Mouse (Mus musculus): Measurements from ENCODE around the gene Nav2. TPM values are rescaled to one million over a fixed set of nuclear protein-coding genes. Genes with fewer than 3 reads are reported as not detected.
A peak's percentile ranks its signal among the peaks of the same experiment; 100 is the strongest.

Gene Nav2
- total and polyA plus RNA-seq, 3 experiments = 4.8 to 6.9 (median 6.4) TPM

DNA sequence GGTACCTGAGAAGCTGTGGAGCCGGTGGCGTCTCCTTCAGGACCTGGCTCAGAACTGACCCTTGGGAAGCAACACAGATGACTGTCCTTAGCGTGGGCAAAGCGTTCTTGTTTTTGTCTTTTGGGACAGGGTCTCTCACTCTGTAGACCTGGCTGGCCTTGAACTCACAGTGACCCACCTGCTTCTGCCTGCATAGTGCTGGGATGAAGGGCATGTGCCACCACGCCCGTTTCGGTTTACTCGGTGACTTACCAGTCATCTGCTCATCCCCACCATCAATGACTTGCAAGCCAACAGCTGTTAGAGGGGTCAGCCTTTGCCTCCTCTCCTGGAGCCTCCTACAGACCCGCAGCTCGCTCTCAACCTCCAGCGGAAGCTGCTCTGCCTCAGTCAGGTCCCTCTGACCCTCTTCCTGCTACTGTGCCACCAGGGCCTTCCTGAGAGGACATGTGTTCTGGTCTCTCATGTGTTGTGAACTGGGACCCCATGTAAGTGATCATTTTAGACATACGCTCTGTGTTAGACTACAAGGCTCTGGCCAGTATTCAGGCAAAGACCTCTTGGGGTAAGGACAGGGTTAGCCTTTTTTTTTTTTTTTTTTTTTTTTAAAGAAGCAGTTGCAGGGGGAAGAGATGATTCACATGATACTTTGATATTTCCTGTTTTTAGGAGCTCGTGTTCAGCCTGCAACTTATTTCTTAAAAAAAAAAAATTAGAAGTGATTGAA, 342.2 kb downstream of the Nav2 start:
- no peak for DNase-seq

DNA sequence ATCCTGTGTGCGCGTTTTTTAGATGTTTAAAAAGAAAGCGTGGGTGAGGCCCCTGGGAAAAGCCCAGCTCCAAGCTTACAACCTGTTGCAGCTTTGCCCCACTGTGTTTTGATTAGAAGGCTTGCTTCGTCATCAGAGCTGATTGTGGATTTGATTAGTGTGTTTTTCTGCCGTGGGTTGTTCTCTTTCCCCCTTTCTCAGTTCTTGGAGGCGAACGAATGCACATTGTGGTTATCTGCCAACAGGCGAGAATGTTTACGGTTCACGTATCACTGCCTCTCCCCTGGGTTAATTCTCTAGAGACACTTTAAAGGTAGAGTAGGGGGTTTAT, 342.8 kb downstream of the Nav2 start:
- no peak for DNase-seq

DNA sequence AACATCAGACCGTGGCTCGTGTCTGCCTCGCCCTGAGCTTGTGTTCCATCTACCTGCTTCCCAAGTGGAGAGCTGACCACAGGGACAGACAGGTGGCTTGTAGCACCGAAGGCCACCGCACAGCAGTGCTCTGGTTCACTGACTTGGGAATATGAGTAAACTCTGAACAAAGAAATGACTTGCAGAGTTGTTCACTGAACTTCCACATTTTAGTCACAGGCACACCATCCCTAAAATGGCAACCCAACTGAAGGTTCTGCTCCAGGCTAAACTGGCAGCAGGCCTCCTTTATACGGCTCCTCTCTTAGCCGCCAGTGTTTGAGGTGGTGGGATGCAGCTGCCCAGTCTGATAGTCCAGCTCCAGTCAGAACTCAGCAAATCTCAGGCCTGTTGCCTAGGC, 343.9 kb downstream of the Nav2 start:
- no peak for DNase-seq

DNA sequence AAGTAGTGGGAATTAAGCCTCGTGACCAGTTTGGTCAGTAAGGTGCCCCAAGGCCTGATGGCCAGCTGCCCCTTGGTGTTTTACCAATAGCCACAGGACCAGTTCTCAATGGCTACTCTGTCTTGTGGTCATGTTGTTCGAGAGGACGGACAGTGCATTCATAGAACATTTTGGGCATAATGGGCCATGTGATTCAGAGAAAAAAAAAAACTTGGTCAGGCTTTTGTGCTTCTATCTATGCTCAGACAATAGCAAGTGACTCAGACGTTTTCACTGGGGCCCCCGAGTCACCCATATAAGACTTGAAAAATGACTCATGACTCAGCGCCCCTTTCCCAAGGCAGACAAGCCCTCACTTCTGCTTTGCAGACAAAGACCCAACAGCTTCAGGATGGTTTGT, 344.4 kb downstream of the Nav2 start:
- no peak for DNase-seq

DNA sequence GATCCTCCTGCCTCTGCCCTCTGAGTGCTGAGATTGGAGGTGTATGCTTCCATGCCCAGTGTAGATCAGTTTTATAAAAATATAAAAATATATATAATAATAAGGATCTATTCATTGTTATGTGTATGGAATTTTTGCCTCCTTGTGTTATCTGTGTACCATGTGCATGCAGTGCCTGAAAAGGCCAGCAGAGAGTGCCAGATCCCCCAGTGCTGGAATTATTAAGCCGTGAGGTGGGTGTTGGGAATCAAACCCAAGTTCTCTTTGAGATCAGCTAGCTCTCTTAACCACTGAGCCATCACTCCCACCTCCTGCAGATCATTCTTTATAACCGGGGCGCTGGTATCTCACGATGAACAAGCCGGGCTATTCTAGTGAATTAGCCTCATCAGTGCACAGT, 346.5 kb downstream of the Nav2 start:
- no peak for DNase-seq

DNA sequence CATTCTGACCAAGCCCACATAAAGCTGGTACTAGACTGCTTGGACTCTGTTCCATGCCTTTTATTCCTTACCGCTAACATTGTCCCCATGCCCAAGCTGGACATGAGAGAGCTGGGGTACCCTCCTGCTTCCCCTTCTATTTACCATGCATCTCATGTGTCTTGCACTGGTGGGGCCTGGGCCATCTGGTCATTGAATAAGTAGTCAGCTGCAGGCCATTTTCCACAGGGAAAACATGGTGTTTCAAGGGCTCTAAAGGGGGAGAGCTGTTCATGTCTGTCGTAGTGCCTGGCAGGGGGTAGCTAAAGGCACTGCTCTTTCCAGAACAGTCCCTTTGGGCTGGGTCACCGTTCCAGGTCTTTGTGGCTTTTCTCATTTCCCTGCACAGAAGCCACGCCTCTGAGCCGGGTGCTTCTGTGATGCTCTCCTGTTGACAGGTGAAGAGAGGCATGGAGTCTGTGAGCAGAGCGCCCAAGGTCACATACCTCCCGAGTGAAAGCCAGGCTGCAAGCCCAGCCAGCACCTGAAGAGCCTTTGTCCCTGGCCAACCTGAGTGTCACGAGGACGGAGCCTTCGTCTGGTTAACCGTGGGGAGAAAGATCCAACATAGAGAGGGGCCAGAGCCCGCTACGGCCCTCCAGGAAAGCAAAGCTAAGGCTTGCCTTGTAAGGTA, 348.9 kb downstream of the Nav2 start:
- DNase-seq = no peak

DNA sequence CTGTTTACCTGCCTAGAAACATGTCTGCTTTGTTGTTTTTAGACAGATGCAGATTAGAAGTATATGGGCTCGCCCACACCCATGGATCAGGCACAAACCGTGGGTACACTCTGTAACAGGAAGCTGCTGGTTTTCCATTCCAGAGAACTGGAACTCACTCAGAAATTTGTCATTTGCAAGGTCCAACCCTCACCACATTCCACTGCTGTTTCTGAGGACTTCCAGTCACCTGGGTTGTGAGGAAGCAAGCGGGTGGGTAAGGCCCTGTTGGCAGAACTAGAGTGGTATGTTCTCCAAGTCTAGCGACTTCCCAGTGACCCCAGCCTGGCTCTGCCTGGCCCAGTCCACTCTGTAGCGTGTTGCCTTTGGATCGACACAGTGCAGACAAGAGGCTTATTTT, 349.6 kb downstream of the Nav2 start:
- no peak for DNase-seq

DNA sequence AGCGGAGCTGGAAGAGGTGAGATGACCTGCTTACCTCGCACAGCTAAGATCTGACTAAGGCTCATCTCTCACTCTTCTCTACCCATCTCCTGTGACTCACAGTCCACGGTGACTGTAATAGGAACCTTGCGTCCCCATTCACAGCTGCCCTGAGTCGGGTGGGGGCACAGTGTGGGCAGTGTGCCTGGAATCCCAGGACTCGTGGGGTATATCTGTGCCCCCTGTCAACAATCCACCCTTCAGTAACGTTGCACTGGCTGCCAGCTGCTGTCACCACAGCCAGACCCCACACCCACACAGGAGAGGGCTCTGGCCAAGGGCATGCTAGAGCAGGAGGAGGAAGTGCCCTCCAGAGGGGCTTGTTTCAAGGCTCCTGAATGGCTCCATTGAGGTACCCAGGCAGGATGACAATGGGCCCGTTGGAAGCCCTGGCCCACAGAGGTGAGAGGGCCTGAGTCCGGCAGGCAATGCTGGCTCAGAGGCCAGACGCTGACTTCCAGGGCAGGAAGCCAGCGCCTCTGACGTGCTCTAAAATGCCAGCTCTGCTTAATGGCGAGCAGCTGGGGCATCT, 353.5 kb downstream of the Nav2 start:
- DNase-seq = peak; percentile 12

DNA sequence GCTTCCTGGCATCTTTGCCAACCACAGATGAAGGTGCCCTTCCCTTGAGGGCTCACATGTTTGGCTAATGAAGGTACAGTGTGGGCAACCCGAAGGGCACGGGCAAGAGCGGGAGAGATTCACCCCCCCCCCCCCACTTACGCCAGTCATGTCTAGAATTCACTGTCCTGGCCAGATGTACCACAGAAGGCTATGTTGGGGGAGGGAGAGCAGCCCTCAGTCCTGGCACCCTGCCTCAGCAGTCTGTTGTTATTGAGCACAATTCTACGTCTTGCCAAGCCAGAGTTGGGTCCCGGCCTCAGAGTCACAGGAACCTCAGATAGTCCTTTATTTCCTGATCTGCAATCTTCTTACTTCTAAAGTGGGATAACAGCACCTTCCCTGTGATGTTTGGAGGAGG, 357.9 kb downstream of the Nav2 start:
- peak; percentile 18 for DNase-seq

DNA sequence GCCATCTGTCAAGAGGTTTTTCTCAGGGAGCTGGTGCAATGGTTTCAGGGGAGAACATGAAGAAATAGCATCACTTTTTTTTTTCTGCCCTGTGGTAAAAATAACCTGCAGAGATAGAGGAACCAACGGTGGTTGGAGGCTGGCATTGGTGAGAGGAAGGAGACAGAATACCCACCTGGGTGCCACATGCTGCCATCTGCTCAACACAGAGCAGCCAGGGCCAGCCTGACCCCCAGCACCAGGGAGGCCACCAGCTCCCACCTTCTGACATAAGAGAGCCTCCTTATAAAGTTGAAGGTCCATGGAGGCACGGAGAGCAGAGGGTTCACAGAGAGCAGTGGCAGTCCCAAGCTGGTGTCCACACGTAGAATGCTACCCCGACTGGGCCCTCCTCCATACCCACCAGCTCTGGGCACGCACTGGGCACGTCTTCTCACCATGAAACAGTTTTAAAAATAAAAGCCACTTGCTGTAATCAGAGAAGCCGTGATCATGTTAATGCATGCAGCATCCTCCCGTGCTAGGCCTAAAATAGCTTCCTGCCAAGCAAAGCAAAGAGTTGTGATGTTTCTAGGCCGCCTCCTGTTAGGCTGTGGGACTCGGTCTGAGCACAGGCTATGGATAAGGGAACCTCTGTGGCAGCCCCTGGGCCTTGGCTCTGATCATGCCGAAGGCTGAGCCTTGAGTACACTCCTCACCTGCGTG, 359.3 kb downstream of the Nav2 start:
- no peak for DNase-seq

DNA sequence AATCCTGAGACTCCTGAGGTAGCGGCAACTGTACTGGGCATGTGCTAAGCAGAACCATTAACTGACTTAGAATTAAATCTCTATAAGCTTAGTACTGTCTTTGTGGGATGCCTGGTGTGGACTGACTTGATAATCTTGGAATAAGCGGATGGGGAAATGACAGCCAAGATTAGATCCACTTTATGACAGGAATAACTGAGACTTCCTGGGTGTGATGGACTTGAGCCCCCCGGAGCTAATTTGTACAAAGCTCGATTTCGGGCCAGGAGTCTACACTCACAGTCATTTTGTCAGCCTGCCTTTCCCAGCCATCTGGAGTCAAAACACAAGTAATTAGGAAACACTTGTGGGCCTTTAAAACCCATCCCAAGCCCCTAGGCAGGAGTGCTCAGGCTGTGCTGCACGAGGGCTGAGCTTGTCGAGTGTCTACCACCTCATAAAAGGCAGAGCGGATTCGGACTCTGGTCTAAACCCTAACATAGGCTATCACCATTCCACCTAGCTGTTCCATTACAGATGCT, 359.9 kb downstream of the Nav2 start:
- no peak for DNase-seq

DNA sequence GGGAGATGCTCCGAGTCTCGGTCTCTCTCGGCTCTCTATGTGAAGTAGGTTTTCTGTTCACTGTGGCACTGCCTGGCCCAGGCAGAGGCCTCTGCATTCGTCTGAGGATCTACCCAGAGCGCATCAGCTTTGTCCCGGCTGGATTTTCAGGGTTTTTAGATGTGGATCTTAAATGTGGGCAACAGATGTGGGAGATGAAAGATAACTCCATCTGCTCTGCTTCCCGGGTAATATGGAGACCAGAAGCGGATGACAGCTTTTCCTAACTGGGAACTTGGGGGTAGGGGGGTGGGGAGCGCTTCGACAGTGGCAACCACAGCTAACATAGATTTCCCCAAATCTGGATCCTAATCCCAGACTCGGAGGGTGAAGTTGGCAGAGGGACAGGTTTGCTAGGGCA, 362.3 kb downstream of the Nav2 start:
- no peak for DNase-seq

DNA sequence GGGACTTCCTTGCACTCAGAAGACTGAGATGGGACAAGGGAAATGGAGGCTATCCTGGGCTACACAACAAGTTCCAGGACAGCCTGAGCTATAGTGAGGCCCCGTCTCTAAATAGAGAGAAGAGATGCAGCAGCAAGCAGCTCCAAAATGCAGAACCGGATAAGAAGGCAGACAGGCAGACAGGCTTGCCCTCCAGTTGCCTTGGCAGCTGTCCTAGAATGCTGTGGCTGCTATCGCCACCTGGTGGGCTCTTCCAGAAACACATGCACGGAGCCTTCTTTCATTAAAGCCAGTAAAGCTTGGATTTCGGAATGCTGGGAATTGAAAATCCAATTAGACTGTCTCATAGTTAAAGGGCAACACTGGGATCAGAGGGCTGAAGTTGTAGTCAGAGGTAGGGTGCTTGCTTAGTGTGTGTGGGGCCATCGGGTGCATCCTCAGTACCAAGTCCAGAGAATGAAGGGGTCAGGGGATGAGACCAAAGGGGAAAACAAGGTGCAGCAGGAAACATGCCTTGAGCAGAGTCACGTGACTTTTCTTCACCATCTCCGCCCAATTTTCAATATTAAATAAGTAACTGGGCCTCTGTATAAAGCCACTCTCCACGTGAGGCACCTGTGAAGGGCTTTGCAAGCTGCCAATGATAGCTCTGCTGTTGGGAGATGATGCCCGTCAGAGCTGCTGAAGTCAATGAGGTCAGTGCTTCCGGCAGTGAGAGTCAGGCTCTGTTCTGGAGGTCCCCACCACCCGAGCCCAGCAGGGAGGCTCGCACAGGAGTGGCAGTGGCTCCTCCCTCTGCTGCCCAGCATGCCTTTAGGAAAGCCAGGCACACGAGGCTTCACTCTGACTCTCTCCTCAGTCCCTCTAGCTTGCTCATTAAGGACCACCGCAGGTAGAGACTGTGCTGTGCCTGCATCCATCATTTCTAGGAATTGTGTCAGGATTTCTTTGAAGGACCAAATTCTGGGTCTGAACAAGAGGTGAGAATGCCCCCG, 364.2 kb downstream of the Nav2 start:
- peak; percentile 73 for DNase-seq

DNA sequence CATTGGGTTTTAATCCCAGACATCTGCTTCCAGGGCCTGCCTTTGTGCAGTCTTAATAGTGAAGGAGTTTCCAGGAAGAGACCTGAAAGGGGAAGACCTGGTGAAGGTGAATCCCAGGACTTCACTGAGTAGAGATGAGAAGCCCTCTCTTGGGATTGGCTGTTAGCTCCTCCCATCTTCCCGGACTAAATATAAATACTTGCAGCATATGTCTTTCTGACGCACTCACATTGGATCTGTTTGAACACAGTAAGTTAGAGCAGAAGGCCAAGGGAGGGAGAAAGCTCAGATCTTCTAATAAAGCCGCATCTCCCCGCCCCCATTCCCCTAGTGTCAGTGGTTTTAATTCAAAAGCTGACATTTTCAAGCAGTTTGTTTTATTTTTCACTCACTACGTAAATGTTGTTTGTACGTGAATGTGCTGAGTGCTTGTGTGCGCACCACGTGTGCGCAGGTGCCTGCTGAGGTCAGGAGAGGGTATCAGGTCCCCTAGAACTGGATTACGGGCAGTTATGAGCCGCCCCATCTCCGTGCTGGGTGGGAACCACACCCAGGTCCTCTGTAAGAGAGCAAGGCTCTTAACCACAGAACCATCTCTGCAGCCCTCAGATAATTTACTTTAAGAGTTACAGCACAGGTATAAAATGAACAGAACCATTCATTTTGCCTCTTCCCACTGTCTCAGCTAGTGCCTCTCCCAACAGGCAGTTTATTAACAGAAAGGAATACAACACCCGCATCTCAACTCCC, 365.6 kb downstream of the Nav2 start:
- DNase-seq = no peak

DNA sequence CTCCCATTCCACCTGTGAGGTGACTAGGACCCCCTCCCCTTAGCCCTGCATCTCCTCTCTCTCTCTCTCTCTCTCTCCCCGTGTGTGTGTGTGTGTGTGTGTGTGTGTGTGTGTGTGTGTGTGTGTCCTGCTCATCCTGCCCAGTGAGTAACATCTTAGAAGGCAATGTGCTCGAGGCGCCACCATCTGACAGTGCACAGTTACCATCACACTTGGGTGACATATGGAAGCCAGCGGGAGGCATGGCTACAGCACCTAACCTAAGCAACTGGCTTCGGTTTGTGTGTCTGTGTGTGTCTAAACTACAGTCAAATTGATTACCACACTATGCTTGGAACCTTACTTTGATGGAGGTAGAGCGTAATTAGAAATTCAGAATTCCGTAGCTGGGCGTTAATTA, 366.2 kb downstream of the Nav2 start:
- no peak for DNase-seq

DNA sequence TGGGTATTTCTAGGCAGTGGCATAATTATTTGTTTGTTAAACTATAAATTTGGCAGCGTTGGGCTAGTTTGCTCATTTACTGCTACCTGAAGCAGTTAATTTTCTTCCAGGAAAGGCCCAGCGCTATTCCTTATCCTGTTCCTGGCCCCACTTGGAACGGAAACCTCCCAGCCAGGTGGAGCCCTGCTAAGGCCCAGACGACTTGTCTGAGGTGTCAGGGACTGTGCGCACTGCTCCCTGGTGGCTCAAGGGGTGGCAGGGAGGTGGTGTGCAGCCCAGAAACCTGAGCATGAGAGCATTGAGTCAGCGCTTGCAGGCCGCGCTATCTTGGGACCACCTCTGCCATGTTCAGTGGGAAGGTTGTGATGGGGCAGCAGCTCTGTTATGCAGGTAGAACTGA, 367.6 kb downstream of the Nav2 start:
- DNase-seq = no peak

DNA sequence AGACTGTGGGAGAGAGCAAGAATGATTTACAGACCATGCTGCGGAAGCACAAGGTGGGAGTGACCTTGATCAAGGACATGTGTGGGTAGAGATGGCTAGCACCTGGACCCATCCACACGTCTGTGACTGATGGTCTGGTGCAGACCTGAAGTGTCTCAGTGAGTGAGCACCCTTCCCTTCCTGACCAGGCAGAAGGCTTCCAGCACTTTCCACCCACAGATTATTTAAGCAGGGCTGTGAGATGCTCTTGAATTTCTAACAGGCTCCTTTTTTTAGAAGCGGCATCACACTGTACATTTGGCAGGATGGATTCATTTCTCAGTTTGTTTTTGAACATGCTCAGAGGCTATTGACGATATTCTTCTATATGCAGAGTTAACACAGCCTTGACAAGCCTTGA, 369.2 kb downstream of the Nav2 start:
- DNase-seq = no peak

DNA sequence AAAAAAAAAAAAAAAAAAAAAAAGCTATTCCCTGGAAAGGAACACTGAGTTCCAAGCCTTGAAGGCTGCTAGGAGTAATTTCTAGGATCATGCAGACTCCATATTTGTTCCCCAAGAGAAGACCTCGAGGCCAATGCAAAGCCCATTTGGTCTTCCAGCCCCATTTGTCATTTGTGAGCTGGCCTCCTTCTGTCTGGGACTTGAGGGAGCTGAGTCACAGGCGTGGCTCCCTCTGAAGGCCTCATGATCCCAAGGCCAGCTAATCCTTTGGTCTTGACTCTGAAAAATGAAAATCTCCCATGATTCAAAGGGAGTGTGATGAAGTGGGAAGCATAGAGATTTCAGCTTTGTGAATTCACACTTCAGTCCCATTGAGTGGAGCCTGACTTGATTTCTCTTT, 370.0 kb downstream of the Nav2 start:
- peak; percentile 64 for DNase-seq

DNA sequence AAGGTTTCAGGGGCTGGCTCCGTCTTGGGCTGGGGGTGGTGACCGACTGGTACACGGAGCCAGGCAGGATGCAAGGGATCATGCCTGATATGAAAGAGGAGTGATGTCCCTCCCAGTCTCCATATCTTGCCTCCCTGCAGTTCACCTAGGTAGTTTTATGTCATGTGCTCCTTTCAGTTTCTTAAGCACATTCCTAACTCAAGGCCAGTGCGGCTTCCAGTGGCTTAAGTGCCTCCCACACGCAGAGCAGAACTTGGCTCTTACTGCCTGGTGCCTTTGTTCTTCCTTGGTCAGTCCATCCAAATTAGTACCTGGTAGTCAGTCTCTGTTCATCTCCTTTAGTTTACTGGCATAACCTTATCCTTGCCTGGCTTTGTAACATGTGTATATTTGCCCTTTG, 371.9 kb downstream of the Nav2 start:
- DNase-seq = no peak

DNA sequence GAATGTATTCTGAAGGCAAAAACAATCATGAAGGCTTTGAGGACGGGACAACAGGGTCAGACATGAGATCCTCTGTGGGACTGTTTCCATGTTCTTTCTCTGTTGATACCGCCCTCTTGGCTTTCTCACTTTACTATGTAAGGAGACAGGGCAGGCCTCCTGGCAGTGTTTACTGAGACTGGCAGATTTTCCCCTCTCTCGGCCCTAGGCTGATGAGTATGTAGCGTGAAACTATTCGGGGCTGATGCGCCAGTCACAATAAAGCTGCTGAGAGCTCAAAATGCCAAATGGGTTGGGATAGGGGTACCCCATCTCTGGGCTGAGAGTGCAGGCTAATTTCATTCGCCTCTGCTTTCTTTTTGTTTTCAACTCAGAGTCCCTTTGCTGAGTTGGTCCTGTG, 373.9 kb downstream of the Nav2 start:
- no peak for DNase-seq

All from adrenal gland, adult 2 months (tissue).